Mouse (Mus musculus): ENCODE data around the gene Galnt16. TPM values are rescaled to one million over a fixed set of nuclear protein-coding genes. Genes with fewer than 3 reads are reported as not detected.

Galnt16 gene
- under 1 TPM; under 0.01 to 0.25 TPM for polyA plus RNA-seq (2012; fragmentation: generic; extraction: Trizol)

DNA sequence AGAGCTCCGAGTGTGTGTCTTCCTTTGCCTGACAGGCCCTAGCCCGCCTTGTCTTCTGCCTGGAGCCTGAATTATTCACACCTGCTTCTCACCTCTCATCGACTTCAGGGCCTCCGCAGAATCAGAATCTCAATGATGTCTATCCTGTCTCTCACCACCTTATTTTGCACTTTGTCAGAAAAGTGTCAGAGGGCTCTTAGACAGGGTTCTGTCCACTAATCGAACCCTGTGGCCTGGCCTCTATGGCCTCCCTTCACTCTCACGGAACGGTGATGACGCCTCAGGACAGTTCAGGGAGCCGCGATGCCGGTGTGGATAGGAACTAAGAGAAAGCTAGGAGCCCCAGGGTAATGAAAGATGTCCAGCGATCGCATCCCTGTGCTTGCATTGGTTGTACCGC, at the start of gene Galnt16:
Gene Galnt16 (plus strand): TSS at position 301 of the 400 bp plus-strand sequence.

DNA sequence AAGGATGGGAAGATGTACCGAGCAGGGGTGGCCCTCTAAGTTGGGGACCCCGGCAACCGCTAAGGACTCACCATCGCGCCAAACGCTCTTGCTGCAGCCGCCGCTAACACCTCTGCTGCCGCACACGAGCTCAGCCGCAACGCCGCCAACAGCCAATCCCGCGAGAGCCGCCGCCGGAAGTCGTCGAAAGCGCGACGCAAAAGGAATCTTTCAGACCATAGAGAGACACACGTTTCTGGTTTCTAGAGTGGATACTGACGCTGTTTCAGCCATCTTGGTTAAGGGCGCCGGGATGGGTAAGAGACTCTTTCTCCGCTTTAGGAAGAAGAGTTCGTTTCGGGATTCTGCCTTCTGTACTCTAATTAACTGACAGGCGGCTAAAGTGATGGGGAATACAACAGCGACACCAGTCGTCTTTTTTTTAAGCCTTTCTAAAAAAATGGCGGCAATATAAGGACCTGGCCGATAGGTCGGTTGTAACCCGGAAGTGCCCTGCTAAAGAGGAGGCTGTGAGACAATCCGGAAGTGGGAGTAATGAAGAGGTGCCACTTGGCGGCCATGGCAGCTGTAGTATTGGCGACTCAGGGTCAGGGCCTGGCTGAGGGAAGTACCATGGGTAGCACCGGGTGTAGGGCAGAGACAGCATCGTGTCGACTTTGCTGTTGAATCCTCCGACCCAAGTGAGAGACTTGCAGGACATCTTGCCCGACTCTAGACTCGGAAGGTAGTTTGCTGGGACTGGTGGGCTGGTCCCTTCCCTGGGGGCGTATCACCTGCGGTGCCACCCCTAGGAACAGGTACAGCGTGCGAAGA, 125.8 kb downstream of the Galnt16 start, which contains the start of the genes Slc39a9 and Erh:
Gene Slc39a9 (plus strand): TSS at position 191 of the 813 bp plus-strand sequence.
Gene Erh (minus strand): TSS at position 649 of the 813 bp plus-strand sequence.

Other genes starting within 250 kb of the Galnt16 start
- 10 to 100 TPM in 1 of 2 experiments, 1 to 10 TPM in 1; 2.2 to 17.5 TPM for gene Dcaf5, start 81.7 kb upstream of the Galnt16 start, polyA plus RNA-seq (2012; fragmentation: generic; extraction: Trizol)
- 1 to 10 TPM in 1 of 2 experiments, under 1 TPM in 1; 0.55 to 6.4 TPM for gene Exd2, start 55.2 kb upstream of the Galnt16 start, polyA plus RNA-seq (2012; fragmentation: generic; extraction: Trizol)
- 10 to 100 TPM in 1 of 2 experiments, 1 to 10 TPM in 1; 1.8 to 14.6 TPM for gene Slc39a9, start 125.6 kb downstream of the Galnt16 start, polyA plus RNA-seq (2012; fragmentation: generic; extraction: Trizol)
- 100 to 1,000 TPM; 122 to 152 TPM for gene Erh, start 126.1 kb downstream of the Galnt16 start, polyA plus RNA-seq (2012; fragmentation: generic; extraction: Trizol)
- under 1 TPM in 1 of 2 experiments, not detected in 1; 0.11 TPM for gene Plekhd1, start 174.3 kb downstream of the Galnt16 start, polyA plus RNA-seq (2012; fragmentation: generic; extraction: Trizol)
- gene Ccdc177, start 242.4 kb downstream of the Galnt16 start, polyA plus RNA-seq (2012; fragmentation: generic; extraction: Trizol), result under 1 TPM in 1 of 2 experiments, not detected in 1; 0.01 TPM